Mouse (Mus musculus) testis, adult 2 months (tissue): ENCODE data around the gene Srsf9.

Experiments
- CTCF ChIP-seq: fragments of 200-500 bp; IDR thresholded peaks from 2 replicates; pipeline ENCODE4 v1.5.1; 2012; ENCODE audit warnings: low read depth, mild to moderate bottlenecking, inconsistent platforms, low read length, moderate library complexity; ENCODE audit not compliant: control insufficient read depth, insufficient read depth, insufficient replicate concordance
- POLR2A ChIP-seq: fragments of 200-500 bp; IDR thresholded peaks from 2 replicates; pipeline ENCODE4 v1.6.1; 2012; ENCODE audit warnings: low read depth, mild to moderate bottlenecking, inconsistent platforms, low read length, moderate library complexity; ENCODE audit not compliant: control insufficient read depth

GRCm38 (mm10) chr5:115362216-115362615 lies 35.2 kb downstream of the Srsf9 start:
- TF ChIP-seq POLR2A (no peak), CTCF (no peak)
